Mouse (Mus musculus): ENCODE measurements around the gene Bicral.

The Bicral gene

GRCm38 (mm10) chr17:46857903-46858748 lies at the start of gene Bicral:
Bicral (minus strand) TSS chr17:46858482.
- DNase-seq = peak; percentile 35 to 53

DNA sequence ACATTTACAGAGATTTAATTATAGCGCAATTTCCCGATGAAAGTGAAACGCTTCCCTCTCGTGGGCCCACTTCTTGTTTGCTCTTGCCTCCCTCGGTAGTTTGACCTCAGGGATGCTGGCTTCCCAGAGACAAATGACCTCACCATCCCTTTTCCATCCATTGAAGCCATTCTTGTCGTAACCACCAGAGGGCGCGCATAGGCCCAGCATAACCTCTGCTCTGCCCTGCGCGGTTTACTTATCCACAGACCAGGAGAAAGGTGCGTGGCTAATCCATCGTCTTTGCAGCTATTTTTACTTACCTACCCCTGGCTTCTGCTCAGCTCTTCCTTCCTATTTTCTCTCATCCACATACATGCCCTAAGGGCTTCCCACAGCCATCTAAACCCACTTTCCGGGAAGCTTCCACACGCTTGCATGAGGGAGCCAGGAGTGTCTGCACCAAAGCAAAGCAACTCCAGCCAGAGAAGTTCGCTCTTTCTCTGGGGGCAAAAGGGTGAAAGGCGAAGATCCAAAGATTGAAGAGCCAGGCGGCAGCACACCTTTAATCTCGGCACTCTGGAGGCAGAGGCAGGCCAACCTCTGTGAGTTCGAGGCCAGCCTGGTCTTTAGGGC lies 45.7 kb upstream of the Bicral start:
- peak; percentile 32 to 33 for DNase-seq

- no peak for DNase-seq
These were observed 42.7 kb upstream of the Bicral start for GRCm38 (mm10) chr17:46900941-46901340.

DNA sequence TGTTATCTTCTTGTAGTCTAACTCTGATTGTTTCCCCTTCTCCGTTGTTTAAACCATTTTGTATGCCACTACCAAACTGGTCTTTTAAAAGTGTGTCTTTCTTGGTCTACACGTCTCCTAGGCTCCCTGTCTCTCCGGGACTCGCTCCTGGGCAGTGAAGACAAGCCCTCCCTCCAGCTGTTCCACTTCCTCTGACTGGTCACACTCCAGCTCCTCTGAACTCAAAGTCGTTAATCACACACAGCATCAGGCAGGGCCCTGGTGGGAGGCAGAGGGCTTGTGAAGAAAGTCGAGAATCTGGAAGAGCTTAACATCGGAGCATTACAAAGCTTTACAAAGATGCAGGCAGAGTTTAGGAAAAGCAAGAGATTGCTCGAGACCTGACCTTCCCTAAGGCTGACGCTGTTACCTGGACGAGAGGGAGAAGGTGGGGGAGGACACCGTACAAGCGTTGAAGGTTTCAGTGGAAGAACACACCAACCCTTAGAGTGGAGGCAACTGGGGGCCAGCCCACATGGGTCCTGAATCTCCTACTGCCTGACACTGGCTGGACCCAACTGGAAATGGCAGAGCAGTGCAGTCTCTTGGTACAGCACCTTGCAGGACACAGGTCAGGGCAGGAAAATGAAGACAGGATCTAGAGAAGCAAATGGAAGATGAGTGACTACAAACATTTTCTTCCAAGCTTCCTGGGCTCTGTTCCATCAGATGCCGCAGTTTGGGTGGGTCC lies 39.1 kb upstream of the Bicral start:
- no peak for DNase-seq

DNA sequence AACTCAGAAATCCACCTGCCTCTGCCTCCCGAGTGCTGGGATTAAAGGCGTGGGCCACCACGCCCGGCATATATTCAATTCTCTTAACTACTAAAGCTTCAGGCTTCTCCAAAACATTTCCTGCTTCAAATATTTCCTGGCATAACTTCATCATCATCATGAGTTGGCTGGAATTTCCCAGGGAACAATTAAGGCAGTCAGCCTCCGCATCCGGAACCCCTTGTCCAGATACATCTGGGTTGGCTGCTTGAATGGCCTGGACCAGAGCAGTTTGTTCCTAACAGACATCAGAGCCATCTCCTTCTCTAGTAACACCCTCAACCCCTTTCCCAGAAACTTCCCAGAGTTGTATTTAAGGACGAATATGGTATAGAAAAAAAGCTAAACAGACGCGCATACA lies 37.1 kb upstream of the Bicral start:
- no peak for DNase-seq

- peak; percentile 40 to 55 for DNase-seq
These were observed 32.7 kb upstream of the Bicral start for GRCm38 (mm10) chr17:46890843-46891594.

GRCm38 (mm10) chr17:46890116-46890815 lies 32.0 kb upstream of the Bicral start, which contains the start of gene Tbcc:
Tbcc (plus strand) TSS chr17:46890684.
- peak; percentile 94 to 96 for DNase-seq

DNA sequence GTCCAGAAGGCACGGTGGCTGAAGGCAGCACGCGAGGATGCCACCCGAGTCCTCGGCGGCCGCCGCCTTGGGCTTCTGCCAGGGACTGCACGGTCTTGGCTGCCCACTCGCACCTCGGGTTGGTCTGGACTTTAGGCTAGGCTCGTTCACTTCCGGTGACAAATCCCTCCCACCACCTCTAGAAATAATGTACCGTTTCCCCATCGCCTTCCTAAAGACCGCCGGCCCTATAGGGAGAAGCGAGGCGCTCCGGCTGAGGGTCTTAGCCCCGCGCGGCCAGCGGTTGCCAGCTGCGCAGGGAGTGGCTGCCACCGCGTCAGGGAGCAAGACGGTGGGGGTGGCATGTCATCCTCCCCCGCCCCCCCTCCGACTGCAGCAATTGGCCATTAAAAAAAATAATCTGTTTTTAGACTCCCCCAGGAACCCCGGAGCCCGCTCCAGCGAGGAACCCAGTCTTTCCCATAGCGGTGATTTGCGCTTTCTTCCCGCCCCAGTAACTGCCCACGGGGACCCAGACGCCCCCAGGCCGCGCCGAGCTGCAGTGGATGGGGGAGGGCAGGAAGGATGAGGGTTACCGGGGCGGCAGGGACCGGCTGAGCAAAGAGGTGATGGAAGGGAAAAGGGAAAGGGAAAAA lies 31.3 kb upstream of the Bicral start:
- peak; percentile 52 to 68 for DNase-seq

- peak in 1 of 2 experiments; percentile 45 for DNase-seq
These were observed 30.4 kb upstream of the Bicral start for GRCm38 (mm10) chr17:46888511-46889212.

- no peak for DNase-seq
These were observed 27.8 kb upstream of the Bicral start for GRCm38 (mm10) chr17:46885910-46886643.

GRCm38 (mm10) chr17:46885218-46885909 lies 27.1 kb upstream of the Bicral start:
- no peak for DNase-seq

DNA sequence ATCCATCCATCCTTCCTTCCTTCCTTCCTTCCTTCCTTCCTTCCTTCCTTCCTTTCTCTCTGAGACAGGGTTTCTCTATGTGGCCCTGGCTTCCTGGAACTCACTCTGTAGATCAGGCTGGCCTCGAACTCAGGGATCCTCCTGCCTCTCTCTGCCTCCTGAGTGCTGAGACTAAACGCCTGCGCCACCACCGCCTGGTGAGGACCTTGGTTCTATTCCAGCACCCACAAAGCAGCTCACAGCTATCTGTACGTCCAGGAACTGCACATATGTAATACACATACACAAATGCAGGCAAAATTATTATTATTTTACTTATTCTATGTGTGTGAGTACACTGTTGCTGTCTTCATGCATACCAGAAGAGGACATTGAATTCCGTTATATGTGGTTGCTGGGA lies 26.5 kb upstream of the Bicral start:
- no peak for DNase-seq

- no peak for DNase-seq
These were observed 24.8 kb upstream of the Bicral start for GRCm38 (mm10) chr17:46883107-46883506.

- DNase-seq = no peak
These were observed 23.4 kb upstream of the Bicral start for GRCm38 (mm10) chr17:46881728-46882127.

DNA sequence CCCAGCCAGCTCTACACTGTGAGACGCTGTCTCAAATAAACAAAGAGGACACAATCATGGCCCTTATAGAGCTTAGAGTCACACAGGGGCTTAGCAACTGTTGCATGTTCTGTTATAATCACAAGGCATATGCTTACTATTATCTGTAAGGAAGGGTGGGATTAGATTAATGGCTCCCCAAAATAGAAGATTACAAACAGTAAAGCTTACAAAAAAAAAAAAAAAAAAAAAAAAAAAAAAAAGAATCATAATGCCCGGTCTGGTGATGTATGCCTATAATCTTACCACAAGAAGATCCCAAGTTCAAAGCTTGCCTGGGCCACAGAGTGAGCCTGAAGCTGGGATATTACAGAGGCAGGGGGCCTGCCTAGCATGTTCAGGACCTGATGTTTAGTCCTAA lies 22.0 kb upstream of the Bicral start:
- DNase-seq = no peak

DNA sequence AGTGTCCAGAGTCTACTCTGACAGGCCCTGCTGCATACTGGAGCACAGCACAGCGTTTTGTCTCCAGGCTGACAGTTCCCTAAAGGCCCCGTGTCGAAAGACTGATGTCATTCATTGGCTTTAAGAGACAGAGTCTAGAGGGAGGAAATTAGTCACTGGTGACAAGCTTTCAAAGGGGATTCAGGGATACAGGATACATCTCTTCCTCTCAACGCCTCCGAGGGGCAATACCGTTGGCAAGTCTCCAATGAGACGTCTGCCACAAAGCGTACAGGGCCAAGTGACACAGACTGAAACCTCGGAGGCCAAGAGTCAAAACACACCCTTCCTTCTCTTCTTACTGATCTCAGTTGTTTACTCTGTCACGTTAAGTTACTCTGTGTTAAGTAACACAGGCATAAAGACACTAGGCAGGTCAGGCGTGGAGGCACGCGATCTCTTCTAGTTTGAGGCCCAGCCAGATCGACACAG lies 21.6 kb upstream of the Bicral start:
- DNase-seq = no peak

GRCm38 (mm10) chr17:46877061-46877460 lies 18.8 kb upstream of the Bicral start:
- DNase-seq = no peak

- DNase-seq = no peak
These were observed 18.2 kb upstream of the Bicral start for GRCm38 (mm10) chr17:46876371-46876950.

- no peak for DNase-seq
These were observed 17.3 kb upstream of the Bicral start for GRCm38 (mm10) chr17:46875626-46876025.
